Mouse (Mus musculus): Measurements from ENCODE around the gene Ptpn23. TPM values are rescaled to one million over a fixed set of nuclear protein-coding genes. Genes with fewer than 3 reads are reported as not detected.

Gene Ptpn23
- polyA plus RNA-seq, 1 experiment from 2014 or later = 20.7 TPM

GRCm38 (mm10) chr9:110350612-110351011, 57.4 kb downstream of the Ptpn23 start:
- Histone ChIP-seq H3K4me3 (no peak overlapping the region), H3K9ac (no peak overlapping the region), H3K27ac (no peak overlapping the region), H3K4me2 (no peak overlapping the region), H3K27me3 (no peaks in the 10 kb centered on the region), H3K4me1 (peaks cover 10% of the 10 kb centered on the region; the same call in 1 of the 2 replicates), H3K9me3 (no peaks in the 10 kb centered on the region), H3K36me3 (peaks cover 18% of the 10 kb centered on the region)
- ATAC-seq (ENCODE audit: insufficient number of reproducible peaks, insufficient read depth, low FRiP score, low TSS enrichment, low read depth) = no peak
- 63% methylated on average over 5 of the region's 5 CpGs for WGBS

DNA sequence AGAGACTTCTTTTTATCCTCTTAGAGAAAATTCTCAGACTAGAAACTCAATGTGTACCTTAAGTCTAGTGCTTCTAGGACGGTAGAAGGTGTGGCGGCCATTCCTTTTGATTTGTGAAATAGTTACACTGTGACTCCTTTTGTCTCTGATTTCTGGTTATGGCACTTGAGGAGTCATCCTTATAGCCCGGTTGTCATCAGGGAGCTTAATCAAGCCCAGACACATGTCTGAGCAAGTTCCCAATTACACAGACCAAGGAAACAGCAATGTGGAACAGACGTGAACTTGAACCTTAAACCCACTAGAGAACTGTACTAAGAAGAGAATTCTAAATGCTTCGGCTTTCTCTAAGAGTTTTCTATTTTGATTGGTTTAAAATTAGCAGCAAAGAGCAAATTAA, 57.8 kb downstream of the Ptpn23 start:
- Histone ChIP-seq H3K4me3 (no peak overlapping the region), H3K9ac (no peak overlapping the region), H3K4me1 (peaks cover 14% of the 10 kb centered on the region; the same call in 1 of the 2 replicates), H3K9me3 (no peaks in the 10 kb centered on the region), H3K27me3 (no peaks in the 10 kb centered on the region), H3K36me3 (peaks cover 15% of the 10 kb centered on the region), H3K27ac (no peak overlapping the region), H3K4me2 (no peak overlapping the region)
- no peak for ATAC-seq (ENCODE audit: insufficient number of reproducible peaks, insufficient read depth, low FRiP score, low TSS enrichment, low read depth)
- 41% methylated on average over 5 of the region's 5 CpGs for WGBS

- H3K9me3 ChIP-seq = no peaks in the 10 kb centered on the region
- no peak overlapping the region for H3K4me2 ChIP-seq
- ATAC-seq (ENCODE audit: insufficient number of reproducible peaks, insufficient read depth, low FRiP score, low TSS enrichment, low read depth) = no peak
- WGBS = 77% methylated on average over 4 of the region's 4 CpGs
- H3K36me3 ChIP-seq = peaks cover 9% of the 10 kb centered on the region
- no peak overlapping the region for H3K9ac ChIP-seq
- peaks cover 18% of the 10 kb centered on the region; the same call in 1 of the 2 replicates for H3K4me1 ChIP-seq
- H3K27me3 ChIP-seq = no peaks in the 10 kb centered on the region
- H3K4me3 ChIP-seq = no peak overlapping the region
- no peak overlapping the region for H3K27ac ChIP-seq
Measured at GRCm38 (mm10) chr9:110348899-110349298, 59.1 kb downstream of the Ptpn23 start.

DNA sequence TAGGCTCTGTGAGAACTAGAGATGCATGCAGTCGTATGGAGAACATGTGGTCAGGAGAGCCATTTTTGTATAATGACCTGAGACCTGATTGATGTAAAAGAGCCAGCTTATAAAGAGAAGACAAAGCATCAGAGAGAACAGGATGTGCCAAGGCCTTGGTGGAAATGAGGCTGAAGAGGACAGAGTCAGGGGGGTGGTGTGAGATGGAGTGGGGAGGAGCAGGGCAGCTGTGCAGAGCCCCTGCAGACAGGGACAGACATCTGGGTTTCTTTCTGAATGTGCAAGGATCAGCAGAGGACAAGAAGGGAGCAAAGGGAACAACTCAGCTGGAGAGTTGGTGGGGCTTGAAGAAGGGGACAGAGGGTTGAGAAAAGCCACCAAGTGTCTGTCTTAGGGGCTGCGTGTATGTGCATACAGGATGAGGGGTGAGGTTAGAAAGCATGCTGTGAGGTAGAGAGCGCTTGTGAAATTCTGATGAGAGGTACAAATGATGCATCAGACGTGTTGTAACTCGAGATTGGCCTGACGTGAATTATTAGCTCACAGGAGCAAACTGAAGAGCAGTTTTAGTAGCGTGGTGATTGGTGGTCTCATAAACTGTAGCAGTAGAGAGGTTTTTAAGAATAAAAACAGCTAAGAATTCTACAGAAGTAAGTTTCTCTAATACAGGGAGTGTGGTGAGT, 62.8 kb downstream of the Ptpn23 start:
- WGBS = 60% methylated on average over 7 of the region's 7 CpGs
- peaks cover 14% of the 10 kb centered on the region; the same call in 1 of the 2 replicates for H3K4me1 ChIP-seq
- H3K4me3 ChIP-seq = no peak overlapping the region
- no peaks in the 10 kb centered on the region for H3K27me3 ChIP-seq
- no peaks in the 10 kb centered on the region for H3K36me3 ChIP-seq
- H3K4me2 ChIP-seq = no peak overlapping the region
- no peaks in the 10 kb centered on the region for H3K9me3 ChIP-seq
- no peak overlapping the region for H3K27ac ChIP-seq
- ATAC-seq (ENCODE audit: insufficient number of reproducible peaks, insufficient read depth, low FRiP score, low TSS enrichment, low read depth) = no peak
- H3K9ac ChIP-seq = no peak overlapping the region

GRCm38 (mm10) chr9:110343805-110344204, 64.2 kb downstream of the Ptpn23 start:
- Histone ChIP-seq H3K4me1 (peaks cover 11% of the 10 kb centered on the region; the same call in 1 of the 2 replicates), H3K27me3 (no peaks in the 10 kb centered on the region), H3K4me2 (no peak overlapping the region), H3K4me3 (no peak overlapping the region), H3K27ac (no peak overlapping the region), H3K9me3 (no peaks in the 10 kb centered on the region), H3K9ac (no peak overlapping the region), H3K36me3 (no peaks in the 10 kb centered on the region)
- ATAC-seq (ENCODE audit: insufficient number of reproducible peaks, insufficient read depth, low FRiP score, low TSS enrichment, low read depth) = no peak
- 58% methylated on average over 6 of the region's 6 CpGs for WGBS

- 90% methylated on average over 8 of the region's 8 CpGs for WGBS
- Histone ChIP-seq H3K27ac (no peak overlapping the region), H3K4me1 (peaks cover 17% of the 10 kb centered on the region), H3K27me3 (no peaks in the 10 kb centered on the region), H3K4me2 (no peak overlapping the region), H3K4me3 (no peak overlapping the region), H3K36me3 (no peaks in the 10 kb centered on the region), H3K9me3 (no peaks in the 10 kb centered on the region), H3K9ac (no peak overlapping the region)
- no peak for ATAC-seq (ENCODE audit: insufficient number of reproducible peaks, insufficient read depth, low FRiP score, low TSS enrichment, low read depth)
Measured at GRCm38 (mm10) chr9:110342008-110342407, 66.0 kb downstream of the Ptpn23 start.

GRCm38 (mm10) chr9:110340037-110340750, 67.8 kb downstream of the Ptpn23 start:
- Histone ChIP-seq H3K9ac (no peak overlapping the region), H3K36me3 (no peaks in the 10 kb centered on the region), H3K9me3 (no peaks in the 10 kb centered on the region), H3K27ac (no peak overlapping the region), H3K27me3 (no peaks in the 10 kb centered on the region), H3K4me3 (no peak overlapping the region), H3K4me2 (no peak overlapping the region), H3K4me1 (peaks cover 14% of the 10 kb centered on the region)
- 84% methylated on average over 5 of the region's 5 CpGs for WGBS
- ATAC-seq (ENCODE audit: insufficient number of reproducible peaks, insufficient read depth, low FRiP score, low TSS enrichment, low read depth) = no peak

Other genes starting within 250 kb of the Ptpn23 start
- gene Cspg5, start 164.4 kb downstream of the Ptpn23 start, polyA plus RNA-seq (2015; fragmentation: Nextera tagmentation; extraction: Ambion mirVana) = 7.7 and 8.0 TPM in 2 replicates
- gene Elp6, start 103.0 kb downstream of the Ptpn23 start, polyA plus RNA-seq (2015; fragmentation: Nextera tagmentation; extraction: Ambion mirVana) = 29.0 and 33.3 TPM in 2 replicates
- 39.7 and 41.6 TPM in 2 replicates for gene Scap, start 74.9 kb downstream of the Ptpn23 start, polyA plus RNA-seq (2015; fragmentation: Nextera tagmentation; extraction: Ambion mirVana)
- 1.1 and 7.4 TPM in 2 replicates for gene Ngp, start 11.5 kb upstream of the Ptpn23 start, polyA plus RNA-seq (2015; fragmentation: Nextera tagmentation; extraction: Ambion mirVana)
- gene Klhl18, start 68.5 kb upstream of the Ptpn23 start, polyA plus RNA-seq (2015; fragmentation: Nextera tagmentation; extraction: Ambion mirVana) = 9.3 and 9.8 TPM in 2 replicates
- gene Kif9, start 68.7 kb upstream of the Ptpn23 start, polyA plus RNA-seq (2015; fragmentation: Nextera tagmentation; extraction: Ambion mirVana) = 0.86 and 1.4 TPM in 2 replicates
- 42.2 and 54.9 TPM in 2 replicates for gene Setd2, start 124.4 kb upstream of the Ptpn23 start, polyA plus RNA-seq (2015; fragmentation: Nextera tagmentation; extraction: Ambion mirVana)
- gene Nradd, start 216.2 kb upstream of the Ptpn23 start, polyA plus RNA-seq (2015; fragmentation: Nextera tagmentation; extraction: Ambion mirVana) = 77.5 and 77.8 TPM in 2 replicates
- 1.8 and 2.4 TPM in 2 replicates for gene Nbeal2, start 245.9 kb upstream of the Ptpn23 start, polyA plus RNA-seq (2015; fragmentation: Nextera tagmentation; extraction: Ambion mirVana)
- 101 and 123 TPM in 2 replicates for gene Ccdc12, start 248.3 kb upstream of the Ptpn23 start, polyA plus RNA-seq (2015; fragmentation: Nextera tagmentation; extraction: Ambion mirVana)